Mouse (Mus musculus) liver, postnatal 0 days (tissue): ENCODE measurements at regions not wholly inside any gene's neighbourhood (a gene's known extent, or its start where the extent isn't known, plus 50 kb on each side); places are given as distances from the start of the nearest gene placed in this dataset.
A peak's percentile ranks its signal among the peaks of the same experiment; 100 is the strongest.

ENCODE experiments used
- ATAC-seq: fragments of 200-750 bp; cut with Nextera tagmentation; 2 replicates; pipeline ENCODE4 v1.8.0; 2017; ENCODE audit warnings: mild to moderate bottlenecking, moderate library complexity
- DNase-seq: peaks from one replicate; pipeline ENCODE4 v3.0.0-alpha.2; 2016
- H3K27ac ChIP-seq: fragments of 300-500 bp; sonication (generic); 2 replicates; pipeline ENCODE4 v1.5.1; 2014; ENCODE audit warnings: antibody characterized with exemption, moderate library complexity, mild to moderate bottlenecking, low read depth
- H3K27me3 ChIP-seq: fragments of 300-500 bp; sonication (generic); 2 replicates; pipeline ENCODE4 v1.6.1; 2014; ENCODE audit warnings: low read length, control low read depth, mixed read lengths; ENCODE audit not compliant: insufficient read depth
- H3K36me3 ChIP-seq: fragments of 300-500 bp; sonication (generic); replicated peaks from 2 replicates; pipeline ENCODE4 v1.6.1; 2014; ENCODE audit warnings: mild to moderate bottlenecking, control low read depth, low read length, moderate library complexity, mixed read lengths; ENCODE audit not compliant: insufficient read depth
- H3K4me1 ChIP-seq: fragments of 300-500 bp; sonication (generic); 2 replicates; pipeline ENCODE4 v1.6.1; 2014; ENCODE audit warnings: antibody characterized with exemption, mild to moderate bottlenecking, control low read depth; ENCODE audit not compliant: insufficient read depth
- H3K4me2 ChIP-seq: fragments of 300-500 bp; sonication (generic); 2 replicates; pipeline ENCODE4 v1.6.1; 2014; ENCODE audit warnings: low read depth, mild to moderate bottlenecking, low read length, moderate library complexity, mixed read lengths
- H3K4me3 ChIP-seq: fragments of 300-500 bp; sonication (generic); 2 replicates; pipeline ENCODE4 v1.5.1; 2014; ENCODE audit warnings: low read depth, low read length
- H3K9ac ChIP-seq: fragments of 300-500 bp; sonication (generic); replicated peaks from 2 replicates; pipeline ENCODE4 v1.6.1; 2014; ENCODE audit warnings: mild to moderate bottlenecking, moderate library complexity
- H3K9me3 ChIP-seq: fragments of 300-500 bp; sonication (generic); 2 replicates; pipeline ENCODE4 v1.6.1; 2016; ENCODE audit warnings: mild to moderate bottlenecking, control low read depth, low read length, mixed read lengths
- CTCF ChIP-seq: sonication (generic); IDR thresholded peaks from 2 replicates; pipeline ENCODE4 v1.5.1; 2016; ENCODE audit warnings: antibody characterized with exemption, low read depth
- EP300 ChIP-seq: IDR thresholded peaks from 2 replicates; pipeline ENCODE4 v1.6.1; 2016; ENCODE audit warnings: antibody characterized with exemption, low read depth, mild to moderate bottlenecking
- WGBS: fragments of 180-500 bp; shearing (Covaris S2); extraction: QIAGEN DNeasy Blood & Tissue Kit; methylation state at CpG from one replicate; pipeline ENCODE4 v1.1.7; 2014; ENCODE audit not compliant: insufficient replicate concordance; 5-methylcytosine and 5-hydroxymethylcytosine counted together

GRCm38 (mm10) chr10:109510917-109511715, 500.3 kb upstream of the Syt1 start:
- WGBS, result 47% methylated on average over 1 of the region's 1 CpGs
- no peaks in the 10 kb centered on the region for H3K4me1 ChIP-seq
- H3K36me3 ChIP-seq, result no peaks in the 10 kb centered on the region
- DNase-seq (no peak), ATAC-seq (no peak)
- H3K4me3 ChIP-seq, result no peak overlapping the region
- no peak for TF ChIP-seq CTCF
- no peak for TF ChIP-seq EP300
- H3K4me2 ChIP-seq, result no peak overlapping the region
- H3K27me3 ChIP-seq, result no peaks in the 10 kb centered on the region
- no peak overlapping the region for H3K9ac ChIP-seq
- H3K27ac ChIP-seq, result no peak overlapping the region
- H3K9me3 ChIP-seq, result no peaks in the 10 kb centered on the region

GRCm38 (mm10) chr10:109508553-109508952, 497.8 kb upstream of the Syt1 start:
- ATAC-seq, result no peak
- Histone ChIP-seq H3K4me3 (no peak overlapping the region), H3K9ac (no peak overlapping the region), H3K27me3 (no peaks in the 10 kb centered on the region), H3K4me1 (no peaks in the 10 kb centered on the region), H3K36me3 (no peaks in the 10 kb centered on the region), H3K9me3 (no peaks in the 10 kb centered on the region), H3K27ac (no peak overlapping the region), H3K4me2 (no peak overlapping the region)
- TF ChIP-seq CTCF, result no peak
- WGBS, result 22% methylated on average over 1 of the region's 1 CpGs
- no peak for DNase-seq

DNA sequence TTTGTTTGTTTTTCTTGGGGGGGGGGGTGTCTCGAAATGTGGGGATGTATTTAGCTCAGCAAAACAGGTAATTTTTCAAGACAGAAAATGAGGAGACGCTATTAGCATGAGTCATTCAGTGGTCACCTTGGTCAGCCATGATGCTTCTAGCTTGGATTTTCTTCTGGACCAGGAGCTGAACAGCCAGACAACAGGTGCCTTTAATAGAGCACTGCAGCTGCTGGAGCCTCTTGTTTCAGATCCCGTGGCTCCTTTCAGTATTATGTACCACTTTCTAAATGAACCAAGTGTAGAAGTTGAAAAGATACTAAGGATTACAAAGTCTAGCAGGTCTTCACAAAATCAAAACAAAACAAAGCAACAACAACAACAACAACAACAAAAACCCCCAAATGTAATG, 496.4 kb upstream of the Syt1 start:
- Histone ChIP-seq H3K27me3 (no peaks in the 10 kb centered on the region), H3K36me3 (no peaks in the 10 kb centered on the region), H3K9me3 (no peaks in the 10 kb centered on the region), H3K4me1 (no peaks in the 10 kb centered on the region), H3K9ac (no peak overlapping the region), H3K27ac (no peak overlapping the region), H3K4me2 (no peak overlapping the region), H3K4me3 (no peak overlapping the region)
- no peak for TF ChIP-seq CTCF
- TF ChIP-seq EP300, result no peak
- WGBS, result 65% methylated on average over 3 of the region's 3 CpGs
- DNase-seq (no peak), ATAC-seq (no peak)

DNA sequence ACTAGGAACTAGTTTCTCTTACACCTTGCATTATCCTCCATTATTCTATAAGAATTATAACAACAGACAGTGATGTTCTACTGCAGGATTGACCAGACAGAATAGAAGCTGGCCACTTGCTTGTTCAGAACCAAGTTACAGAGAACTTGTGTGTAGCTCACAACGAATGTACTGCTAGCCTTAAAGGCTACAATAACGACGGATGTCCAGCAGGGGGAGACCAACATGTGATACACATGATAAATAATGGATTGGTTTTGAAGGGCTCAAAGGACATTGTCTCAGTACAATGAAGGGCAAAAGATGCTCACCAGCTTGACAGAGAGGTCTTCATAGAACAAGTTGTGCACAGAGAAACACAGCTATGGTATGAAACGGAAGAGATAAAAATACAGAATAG, 493.9 kb upstream of the Syt1 start:
- no peak overlapping the region for H3K4me2 ChIP-seq
- TF ChIP-seq CTCF, result peak; percentile 27; the same call in 1 of the 2 replicates
- no peak for TF ChIP-seq EP300
- ATAC-seq (no peak), DNase-seq (no peak)
- WGBS, result 59% methylated on average over 4 of the region's 4 CpGs
- no peaks in the 10 kb centered on the region for H3K9me3 ChIP-seq
- no peaks in the 10 kb centered on the region for H3K27me3 ChIP-seq
- H3K4me3 ChIP-seq, result no peak overlapping the region
- no peak overlapping the region for H3K27ac ChIP-seq
- no peak overlapping the region for H3K9ac ChIP-seq
- H3K4me1 ChIP-seq, result no peaks in the 10 kb centered on the region
- H3K36me3 ChIP-seq, result no peaks in the 10 kb centered on the region

DNA sequence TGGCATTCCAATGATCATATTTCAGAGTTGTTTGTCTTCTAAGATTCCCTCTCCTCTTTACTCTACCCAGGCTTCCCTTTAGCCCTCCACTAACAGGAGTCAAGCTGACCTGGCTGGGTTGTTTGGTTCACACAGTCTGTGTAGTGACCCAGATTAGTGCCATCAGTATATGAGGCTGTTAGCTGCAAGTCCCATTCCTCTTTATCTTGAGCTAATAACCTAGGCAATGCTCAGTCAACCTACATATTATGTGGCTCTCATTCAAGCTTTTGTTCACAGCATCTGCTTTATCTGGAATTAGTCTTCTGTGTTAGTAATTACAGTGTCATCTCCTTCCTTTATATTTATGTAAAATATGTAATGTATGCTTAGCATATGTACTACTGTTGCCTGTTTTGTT, 490.1 kb upstream of the Syt1 start:
- no peak overlapping the region for H3K27ac ChIP-seq
- no peak overlapping the region for H3K4me2 ChIP-seq
- H3K9me3 ChIP-seq, result no peaks in the 10 kb centered on the region
- no peaks in the 10 kb centered on the region for H3K4me1 ChIP-seq
- H3K27me3 ChIP-seq, result no peaks in the 10 kb centered on the region
- no peaks in the 10 kb centered on the region for H3K36me3 ChIP-seq
- no peak for DNase-seq
- H3K9ac ChIP-seq, result no peak overlapping the region
- no peak for TF ChIP-seq CTCF
- TF ChIP-seq EP300, result no peak
- ATAC-seq, result no peak
- no peak overlapping the region for H3K4me3 ChIP-seq

DNA sequence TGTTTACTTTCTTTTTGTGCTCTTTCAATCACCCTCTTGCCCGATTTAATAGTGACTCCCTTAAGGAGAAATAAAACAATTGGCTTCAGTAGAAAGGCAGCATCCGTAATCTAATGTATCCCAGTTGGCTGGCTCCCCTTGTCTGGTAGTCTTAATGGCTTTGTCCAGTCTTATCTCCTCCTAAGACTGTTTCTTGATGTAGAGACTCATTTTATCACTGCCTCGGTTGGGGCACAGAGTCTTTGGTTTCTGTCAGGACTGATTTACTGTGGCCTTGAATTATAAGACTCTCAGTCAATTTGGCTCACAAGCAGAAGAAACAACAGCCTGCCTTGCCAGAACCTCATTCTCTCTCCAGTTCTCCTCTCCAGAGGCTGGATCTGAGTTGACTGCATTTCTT, 487.5 kb upstream of the Syt1 start:
- Histone ChIP-seq H3K4me1 (no peaks in the 10 kb centered on the region), H3K4me3 (no peak overlapping the region), H3K9ac (no peak overlapping the region), H3K27me3 (no peaks in the 10 kb centered on the region), H3K36me3 (no peaks in the 10 kb centered on the region), H3K9me3 (no peaks in the 10 kb centered on the region), H3K27ac (no peak overlapping the region), H3K4me2 (no peak overlapping the region)
- DNase-seq (no peak), ATAC-seq (no peak)
- 64% methylated on average over 3 of the region's 3 CpGs for WGBS
- no peak for TF ChIP-seq CTCF
- no peak for TF ChIP-seq EP300

- DNase-seq, result no peak
- no peaks in the 10 kb centered on the region for H3K36me3 ChIP-seq
- H3K4me1 ChIP-seq, result no peaks in the 10 kb centered on the region
- 83% methylated on average over 10 of the region's 10 CpGs for WGBS
- no peaks in the 10 kb centered on the region for H3K27me3 ChIP-seq
- no peaks in the 10 kb centered on the region for H3K9me3 ChIP-seq
- no peak for TF ChIP-seq EP300
- peak; percentile 46 for TF ChIP-seq CTCF
- no peak overlapping the region for H3K9ac ChIP-seq
- no peak overlapping the region for H3K4me3 ChIP-seq
- no peak overlapping the region for H3K27ac ChIP-seq
- no peak for ATAC-seq
- H3K4me2 ChIP-seq, result no peak overlapping the region
Observed at GRCm38 (mm10) chr10:109496161-109496560, 485.4 kb upstream of the Syt1 start.
